Mouse (Mus musculus): Measurements from ENCODE around the gene Gm49318. TPM values are rescaled to one million over a fixed set of nuclear protein-coding genes. Genes with fewer than 3 reads are reported as not detected.
A peak's percentile ranks its signal among the peaks of the same experiment; 100 is the strongest.
"Not testable (repeated sequence)": the region's sequence is repeated elsewhere in the genome, so short reads cannot be mapped to it uniquely, and the experiment has no call there.

Gm49318 gene
- polyA plus RNA-seq, 1 experiment from 2014 or later: not detected

DNA sequence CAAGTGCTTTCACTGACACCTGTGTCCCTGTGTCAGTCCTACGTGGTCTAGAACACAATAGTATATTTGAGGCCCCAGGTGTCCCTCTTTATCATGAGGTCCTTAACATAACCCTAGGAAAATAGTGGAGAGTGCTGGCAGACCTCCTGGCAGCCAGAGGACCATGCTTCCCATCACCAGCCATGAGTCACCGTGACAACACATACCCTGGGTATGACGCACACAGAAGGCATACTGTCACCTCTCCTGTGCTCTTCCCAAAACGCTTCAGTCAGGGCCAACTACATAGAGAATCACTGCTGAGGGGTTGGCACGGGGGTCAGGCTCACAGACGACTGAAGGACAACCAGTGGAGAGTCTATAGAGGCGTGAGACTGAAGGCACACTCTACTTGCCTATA lies 18.9 kb upstream of the Gm49318 start:
- Histone ChIP-seq H3K27me3 (peaks cover 8% of the 10 kb centered on the region), H3K9ac (no peak overlapping the region), H3K4me3 (no peak overlapping the region), H3K4me1 (replicated peaks) (peaks cover 8% of the 10 kb centered on the region), H3K4me2 (no peak overlapping the region), H3K9me3 (no peaks in the 10 kb centered on the region), H3K36me3 (no peaks in the 10 kb centered on the region), H3K27ac (replicated peaks) (no peak overlapping the region)
- no peak for ATAC-seq (ENCODE audit: low read depth)
- 87% methylated on average over 7 of the region's 7 CpGs for WGBS

DNA sequence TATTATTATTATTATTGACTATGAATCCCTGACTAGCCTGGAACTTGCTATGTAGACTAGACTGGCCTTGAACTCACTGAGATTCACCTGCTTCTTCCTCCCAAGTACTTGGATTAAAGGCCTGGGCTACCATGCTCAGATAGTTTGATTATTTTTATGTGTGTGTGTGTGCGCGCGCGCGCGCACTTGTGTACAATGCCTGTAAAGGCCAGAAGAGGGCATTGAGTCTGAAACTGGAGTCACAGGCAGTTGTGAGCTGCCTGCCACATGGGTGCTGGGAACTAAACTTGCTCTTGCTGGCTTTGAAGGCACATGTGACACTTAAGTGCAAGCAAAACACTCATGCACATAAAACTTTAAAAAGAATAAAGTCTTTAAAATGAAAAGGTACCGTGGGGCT lies 18.2 kb upstream of the Gm49318 start:
- ATAC-seq (ENCODE audit: low read depth): no peak
- H3K9ac ChIP-seq: no peak overlapping the region
- no peaks in the 10 kb centered on the region for H3K36me3 ChIP-seq
- H3K4me2 ChIP-seq: no peak overlapping the region
- no peak overlapping the region for H3K27ac ChIP-seq (replicated peaks)
- peaks cover 5% of the 10 kb centered on the region for H3K27me3 ChIP-seq
- no peaks in the 10 kb centered on the region for H3K9me3 ChIP-seq
- WGBS: over 99% methylated on average over 7 of the region's 7 CpGs
- peaks cover 15% of the 10 kb centered on the region for H3K4me1 ChIP-seq (replicated peaks)
- H3K4me3 ChIP-seq: no peak overlapping the region

DNA sequence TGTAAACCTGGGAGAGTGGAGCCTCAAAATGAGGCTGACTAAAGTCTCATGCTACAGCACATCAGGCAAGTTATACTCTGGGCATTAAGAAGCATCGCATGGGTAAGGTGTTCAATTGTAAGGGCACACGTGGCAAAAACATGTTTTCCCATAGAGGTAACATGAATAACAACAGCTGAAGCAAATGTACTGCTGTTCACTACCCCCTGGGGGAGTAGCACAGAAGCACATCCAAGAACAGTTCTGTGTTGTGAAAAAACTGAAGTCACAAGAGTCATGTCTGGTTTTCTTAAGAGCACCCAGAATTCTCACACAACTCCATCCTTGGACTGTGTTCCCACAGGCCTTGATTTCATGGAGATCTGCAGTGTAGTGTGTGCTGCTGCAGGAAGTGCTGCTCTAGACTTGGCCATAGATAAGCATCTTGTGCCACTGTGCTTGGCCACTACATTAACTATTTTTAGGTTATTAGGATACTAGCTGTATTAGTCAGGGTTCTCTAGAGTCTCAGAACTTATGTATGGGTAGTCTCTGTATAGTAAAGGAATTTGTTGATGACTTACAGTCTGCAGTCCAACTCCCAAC lies 16.1 kb upstream of the Gm49318 start:
- WGBS: 78% methylated on average over 2 of the region's 2 CpGs
- Histone ChIP-seq H3K27ac (replicated peaks) (no peak overlapping the region), H3K27me3 (no peaks in the 10 kb centered on the region), H3K4me3 (no peak overlapping the region), H3K36me3 (no peaks in the 10 kb centered on the region), H3K9me3 (no peaks in the 10 kb centered on the region), H3K9ac (no peak overlapping the region), H3K4me1 (replicated peaks) (peaks cover 24% of the 10 kb centered on the region), H3K4me2 (no peak overlapping the region)
- no peak for ATAC-seq (ENCODE audit: low read depth)

DNA sequence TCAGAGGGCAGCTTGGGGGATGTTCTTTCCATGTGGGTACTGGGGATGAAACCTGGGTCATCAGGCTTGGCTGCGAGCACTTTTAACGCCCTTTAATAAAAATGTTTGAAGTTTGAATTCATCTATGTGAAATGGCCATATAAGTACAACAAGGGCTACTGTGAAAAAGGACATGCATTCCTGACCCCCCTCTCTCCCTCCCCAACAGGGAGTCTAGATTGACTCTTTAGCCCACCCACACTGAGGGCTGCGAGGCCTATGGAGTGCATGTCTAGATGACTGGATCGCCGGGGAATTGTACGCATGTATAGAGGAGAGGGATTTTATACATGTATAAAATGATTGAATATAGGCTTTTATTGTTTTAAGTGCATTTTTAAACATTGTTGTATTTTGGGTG lies 15.0 kb upstream of the Gm49318 start:
- H3K27ac ChIP-seq (replicated peaks): no peak overlapping the region

DNA sequence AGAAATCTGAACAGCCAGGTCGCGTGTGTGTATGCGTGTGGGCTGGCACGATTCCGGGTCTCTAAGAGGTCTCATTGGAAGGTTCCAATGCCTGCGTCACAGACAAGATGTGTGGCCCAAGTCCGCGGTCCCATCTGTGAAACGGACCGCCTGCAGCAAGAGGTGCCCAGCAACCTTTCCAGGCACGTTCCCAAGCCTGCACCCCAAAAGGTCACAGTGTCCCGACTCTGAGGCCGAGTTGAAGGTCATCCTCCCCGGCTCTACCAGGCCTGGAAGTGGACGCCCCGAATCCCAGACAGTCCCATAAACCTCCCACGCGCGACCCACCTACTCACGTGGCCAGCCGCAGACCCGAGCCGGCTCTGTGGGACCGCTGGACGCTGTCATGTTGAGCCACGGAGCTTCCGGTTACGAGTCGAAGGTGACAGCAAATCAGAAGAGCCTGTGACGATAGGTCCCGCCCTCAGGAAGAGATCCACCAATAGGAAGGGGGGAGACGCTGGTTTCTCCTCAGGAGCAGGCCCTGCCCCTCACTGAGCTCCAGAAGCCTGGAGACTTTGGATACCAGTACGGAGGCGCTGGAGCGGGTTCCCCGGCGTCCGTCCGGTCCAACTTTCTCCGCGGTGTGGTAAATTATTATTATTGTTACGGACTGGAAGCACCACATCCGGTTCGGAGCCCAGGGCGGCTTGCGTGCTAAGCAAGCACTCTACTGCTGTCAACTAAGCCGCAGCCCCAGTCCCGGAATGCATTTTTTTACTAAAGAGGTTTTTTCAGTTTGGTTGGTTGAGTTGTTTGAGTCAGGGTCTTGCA lies 14.2 kb upstream of the Gm49318 start, which contains the start of gene Ecsit:
Ecsit (minus strand) TSS at position 417 of the 813 bp plus-strand sequence.
- peak within 1 kb of the TSS; percentile 66 for H3K4me2 ChIP-seq
- under 1% methylated on average over 48 of the region's 48 CpGs for WGBS
- peaks cover 24% of the 10 kb centered on the region for H3K4me1 ChIP-seq (replicated peaks)
- H3K36me3 ChIP-seq: peaks cover 6% of the 10 kb centered on the region; the same call in 1 of the 2 replicates
- H3K27ac ChIP-seq (replicated peaks): peak within 1 kb of the TSS; percentile 72
- H3K4me3 ChIP-seq: peak within 1 kb of the TSS; percentile 74
- H3K9me3 ChIP-seq: no peaks in the 10 kb centered on the region
- no peaks in the 10 kb centered on the region for H3K27me3 ChIP-seq
- ATAC-seq (ENCODE audit: low read depth): peak; percentile 99
- peak within 1 kb of the TSS; percentile 84 for H3K9ac ChIP-seq

More for the DNA sequence above, 15.0 kb upstream of the Gm49318 start:
- Histone ChIP-seq H3K4me2 (peak overlapping the region; percentile 66), H3K27me3 (no peaks in the 10 kb centered on the region), H3K36me3 (peaks cover 3% of the 10 kb centered on the region; the same call in 1 of the 2 replicates), H3K4me3 (peak overlapping the region; percentile 74), H3K4me1 (replicated peaks) (peaks cover 24% of the 10 kb centered on the region), H3K9ac (peak overlapping the region; percentile 72), H3K9me3 (no peaks in the 10 kb centered on the region)
- 83% methylated on average over 6 of the region's 6 CpGs for WGBS
- ATAC-seq (ENCODE audit: low read depth): no peak

DNA sequence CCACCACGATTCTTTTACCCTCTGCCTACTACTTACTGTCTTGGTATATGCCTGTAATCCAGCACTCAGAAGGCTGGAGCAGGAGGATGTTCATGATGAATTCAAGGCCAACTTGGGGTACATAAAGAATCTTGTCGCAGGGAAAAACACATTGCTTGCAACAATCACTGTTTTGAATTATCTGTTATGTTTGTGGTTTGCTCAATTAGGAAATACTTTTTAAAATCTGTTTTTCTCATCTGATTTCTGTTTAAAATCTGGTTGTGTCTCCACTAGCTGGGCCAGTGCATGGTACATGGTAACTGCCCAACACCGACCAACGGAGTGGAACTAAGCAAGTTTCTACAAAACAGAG lies 13.6 kb upstream of the Gm49318 start:
- Histone ChIP-seq H3K9ac (peak overlapping the region; percentile 84), H3K27me3 (no peaks in the 10 kb centered on the region), H3K4me1 (replicated peaks) (peaks cover 24% of the 10 kb centered on the region), H3K4me3 (peak overlapping the region; percentile 74), H3K4me2 (peak overlapping the region; percentile 66), H3K9me3 (no peaks in the 10 kb centered on the region), H3K27ac (replicated peaks) (no peak overlapping the region; the same call in 1 of the 2 replicates), H3K36me3 (peaks cover 12% of the 10 kb centered on the region; the same call in 1 of the 2 replicates)
- ATAC-seq (ENCODE audit: low read depth): no peak
- 36% methylated on average over 4 of the region's 4 CpGs for WGBS

DNA sequence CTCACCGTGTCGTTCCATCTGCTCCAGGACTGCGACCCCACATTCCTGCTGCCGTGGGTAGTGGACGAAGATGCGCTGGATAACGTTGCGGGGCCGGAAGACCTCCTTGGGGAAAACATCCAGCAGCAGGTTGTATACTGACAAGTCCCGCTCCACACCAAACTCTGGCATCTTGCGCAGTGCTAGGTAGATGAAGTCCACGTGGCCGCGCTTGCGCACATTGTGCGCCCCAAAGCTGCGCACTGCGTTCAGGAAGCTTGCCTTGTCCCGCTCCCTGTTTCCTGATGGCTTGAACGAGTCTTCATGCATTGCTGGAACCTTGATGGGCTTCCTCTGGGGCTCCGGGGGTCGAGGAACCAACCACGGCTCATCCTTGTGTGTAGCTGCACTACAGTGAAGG lies 5.2 kb upstream of the Gm49318 start:
- WGBS: 93% methylated on average over 23 of the region's 23 CpGs
- H3K9me3 ChIP-seq: no peaks in the 10 kb centered on the region
- H3K36me3 ChIP-seq: peaks cover 71% of the 10 kb centered on the region
- H3K4me2 ChIP-seq: no peak overlapping the region
- no peak overlapping the region for H3K27ac ChIP-seq (replicated peaks)
- H3K27me3 ChIP-seq: no peaks in the 10 kb centered on the region
- no peak for ATAC-seq (ENCODE audit: low read depth)
- H3K9ac ChIP-seq: no peak overlapping the region
- peaks cover 4% of the 10 kb centered on the region; the same call in 1 of the 2 replicates for H3K4me1 ChIP-seq (replicated peaks)
- H3K4me3 ChIP-seq: no peak overlapping the region

DNA sequence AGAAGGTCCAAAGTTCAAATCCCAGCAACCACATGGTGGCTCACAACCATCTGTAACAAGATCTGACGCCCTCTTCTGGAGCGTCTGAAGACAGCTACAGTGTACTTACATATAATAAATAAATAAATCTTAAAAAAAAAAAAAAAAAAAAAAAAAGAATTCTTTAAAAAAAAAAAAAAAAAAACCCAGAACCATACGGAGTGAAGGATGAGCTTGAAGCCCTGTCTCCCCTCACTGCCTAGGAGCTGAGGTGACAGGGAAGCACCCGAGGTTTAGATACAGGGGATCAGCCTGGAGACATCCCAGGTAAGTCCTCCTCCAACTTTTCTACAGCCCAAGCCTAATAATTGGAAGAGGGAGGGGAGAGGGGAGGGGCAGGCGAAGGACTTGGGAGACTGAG lies 4.7 kb upstream of the Gm49318 start:
- H3K9ac ChIP-seq; H3K4me1 ChIP-seq (replicated peaks); H3K4me3 ChIP-seq; ATAC-seq (ENCODE audit: low read depth); H3K27ac ChIP-seq (replicated peaks); H3K4me2 ChIP-seq; H3K9me3 ChIP-seq; H3K27me3 ChIP-seq: not testable (repeated sequence)
- 85% methylated on average over 5 of the region's 5 CpGs for WGBS
- peaks cover 71% of the 10 kb centered on the region for H3K36me3 ChIP-seq

DNA sequence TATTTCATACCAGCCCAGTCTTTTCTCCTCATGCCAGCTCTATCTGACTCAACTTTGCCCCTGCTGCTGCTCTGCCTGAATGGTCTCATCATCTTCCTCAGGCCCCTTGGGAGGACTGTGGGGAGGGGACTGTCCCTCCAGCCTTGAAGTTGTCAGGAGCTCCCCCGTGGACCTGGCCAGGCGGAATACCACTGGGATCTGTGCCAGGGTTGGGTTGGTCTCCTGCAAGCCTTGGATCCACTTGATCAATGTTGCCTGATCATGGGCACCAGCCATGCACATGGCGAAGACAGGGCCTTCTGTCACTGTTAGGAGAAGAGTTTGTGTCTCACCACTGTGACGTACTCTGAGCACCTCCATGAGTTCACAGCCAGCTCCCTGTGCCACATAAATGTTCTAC lies 1.2 kb upstream of the Gm49318 start:
- Histone ChIP-seq H3K27ac (replicated peaks) (no peak overlapping the region), H3K4me1 (replicated peaks) (peaks cover 19% of the 10 kb centered on the region), H3K36me3 (peaks cover 57% of the 10 kb centered on the region), H3K9ac (no peak overlapping the region), H3K4me3 (no peak overlapping the region), H3K27me3 (no peaks in the 10 kb centered on the region), H3K4me2 (no peak overlapping the region), H3K9me3 (no peaks in the 10 kb centered on the region)
- 93% methylated on average over 4 of the region's 4 CpGs for WGBS
- no peak for ATAC-seq (ENCODE audit: low read depth)

DNA sequence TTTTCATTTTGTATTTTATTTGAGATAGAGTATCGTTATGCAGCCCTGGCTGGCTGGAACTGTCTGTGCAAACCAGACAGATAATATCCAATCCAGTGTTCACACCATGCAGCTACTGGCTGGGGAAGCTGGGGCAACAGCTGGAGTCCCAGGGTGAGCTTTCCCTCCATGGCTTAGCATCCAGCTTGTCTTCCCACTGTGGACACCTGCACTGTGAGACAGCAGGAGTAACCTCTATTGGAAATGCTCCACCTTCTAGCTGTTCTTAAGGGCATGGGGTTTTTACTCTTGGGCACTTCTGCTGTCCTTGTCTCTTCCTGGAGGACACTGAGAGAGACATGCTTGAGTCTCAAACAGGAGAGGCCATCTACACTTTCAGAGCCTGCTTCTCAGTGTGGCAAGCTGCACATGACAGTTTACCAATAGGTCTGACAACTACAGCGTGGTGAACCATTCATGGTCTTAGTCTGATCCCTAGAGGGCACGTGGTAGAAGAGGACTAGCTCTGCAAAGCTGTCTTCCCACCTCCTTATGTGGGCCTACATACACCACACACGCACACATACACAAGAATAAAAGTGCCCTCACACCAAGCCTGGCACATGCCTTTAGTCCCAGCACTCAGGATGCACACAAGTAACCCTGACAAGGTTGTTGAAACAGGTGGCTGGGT lies 1.0 kb downstream of the Gm49318 start:
- H3K36me3 ChIP-seq: peaks cover 60% of the 10 kb centered on the region
- peak overlapping the region; percentile 97; the same call in 1 of the 2 replicates for H3K27ac ChIP-seq (replicated peaks)

DNA sequence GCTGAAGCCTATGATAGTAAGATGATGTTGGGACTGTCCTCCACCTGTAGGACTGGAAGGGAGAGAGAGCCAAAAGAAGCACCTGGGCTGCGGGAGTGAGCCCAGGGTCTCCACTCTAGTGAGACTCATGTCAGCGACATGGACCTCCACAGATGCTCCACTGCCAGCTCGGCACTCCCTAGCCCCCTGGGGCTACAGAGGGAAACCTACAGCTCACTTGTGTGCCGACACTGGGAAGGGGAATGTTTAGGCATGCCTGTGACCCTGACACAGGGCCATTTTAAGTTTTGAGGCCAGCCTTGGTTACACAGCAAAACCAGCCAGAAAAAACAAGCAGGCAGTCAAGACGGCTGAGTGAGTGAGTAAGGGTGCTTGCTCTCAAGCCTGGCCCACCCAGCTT lies 3.9 kb downstream of the Gm49318 start:
- 76% methylated on average over 5 of the region's 5 CpGs for WGBS
- Histone ChIP-seq H3K36me3 (peaks cover 61% of the 10 kb centered on the region), H3K27me3 (no peaks in the 10 kb centered on the region), H3K4me2 (no peak overlapping the region), H3K9ac (no peak overlapping the region), H3K4me3 (no peak overlapping the region), H3K4me1 (replicated peaks) (peaks cover 16% of the 10 kb centered on the region), H3K9me3 (no peaks in the 10 kb centered on the region), H3K27ac (replicated peaks) (no peak overlapping the region)
- ATAC-seq (ENCODE audit: low read depth): no peak

More for the DNA sequence above, 1.0 kb downstream of the Gm49318 start:
- 64% methylated on average over 4 of the region's 4 CpGs for WGBS
- Histone ChIP-seq H3K4me1 (replicated peaks) (peaks cover 19% of the 10 kb centered on the region), H3K4me2 (peak overlapping the region; percentile 59), H3K9me3 (no peaks in the 10 kb centered on the region), H3K4me3 (peak overlapping the region; percentile 73), H3K27me3 (no peaks in the 10 kb centered on the region), H3K9ac (peak overlapping the region; percentile 83)
- peak; percentile 7 for ATAC-seq (ENCODE audit: low read depth)

DNA sequence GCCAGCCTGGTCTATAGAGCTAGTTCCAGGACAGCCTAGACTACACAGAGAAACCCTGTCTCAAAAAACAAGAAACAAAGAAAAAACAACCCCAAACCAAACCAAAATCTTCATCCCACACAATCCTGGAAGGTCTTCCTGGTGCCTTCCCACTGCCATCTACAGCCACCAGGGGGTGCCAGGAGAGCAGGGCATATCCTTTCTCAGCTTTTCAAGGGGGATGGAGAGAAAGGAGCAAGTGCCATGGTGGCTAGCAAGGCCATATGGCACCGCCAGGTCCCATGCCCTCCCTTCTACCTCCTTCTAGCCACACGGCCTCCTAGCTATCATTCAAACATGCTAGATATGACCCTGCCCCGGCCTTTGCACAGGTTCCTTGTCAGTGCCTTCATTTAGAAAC lies 4.6 kb downstream of the Gm49318 start:
- Histone ChIP-seq H3K4me3 (no peak overlapping the region), H3K4me1 (replicated peaks) (peaks cover 15% of the 10 kb centered on the region), H3K27me3 (no peaks in the 10 kb centered on the region), H3K4me2 (no peak overlapping the region), H3K9me3 (no peaks in the 10 kb centered on the region), H3K27ac (replicated peaks) (no peak overlapping the region), H3K36me3 (peaks cover 69% of the 10 kb centered on the region), H3K9ac (no peak overlapping the region)
- ATAC-seq (ENCODE audit: low read depth): no peak
- 62% methylated on average over 3 of the region's 3 CpGs for WGBS

Data from neural tube, embryonic 13.5 days (tissue).